Mouse (Mus musculus) embryonic fibroblast, embryonic 13.5 days (primary cell): Measurements from ENCODE around the gene Shroom3.

ENCODE experiments used
- CTCF ChIP-seq: IDR thresholded peaks from 2 replicates; pipeline ENCODE4 v1.5.1; 2011; ENCODE audit warnings: mild to moderate bottlenecking, control low read depth, low read length, moderate library complexity, borderline replicate concordance; ENCODE audit not compliant: insufficient read depth
- POLR2A ChIP-seq: IDR thresholded peaks from 2 replicates; pipeline ENCODE4 v1.6.1; 2011; ENCODE audit warnings: low read depth, mild to moderate bottlenecking, control low read depth, low read length, moderate library complexity

GRCm38 (mm10) chr5:92986651-92987610 is 303.7 kb downstream of the Shroom3 start:
- no peak for TF ChIP-seq CTCF
- TF ChIP-seq POLR2A, result no peak
